Mouse (Mus musculus): ENCODE data around the gene Islr2.
A peak's percentile ranks its signal among the peaks of the same experiment; 100 is the strongest.

Islr2 gene

DNA sequence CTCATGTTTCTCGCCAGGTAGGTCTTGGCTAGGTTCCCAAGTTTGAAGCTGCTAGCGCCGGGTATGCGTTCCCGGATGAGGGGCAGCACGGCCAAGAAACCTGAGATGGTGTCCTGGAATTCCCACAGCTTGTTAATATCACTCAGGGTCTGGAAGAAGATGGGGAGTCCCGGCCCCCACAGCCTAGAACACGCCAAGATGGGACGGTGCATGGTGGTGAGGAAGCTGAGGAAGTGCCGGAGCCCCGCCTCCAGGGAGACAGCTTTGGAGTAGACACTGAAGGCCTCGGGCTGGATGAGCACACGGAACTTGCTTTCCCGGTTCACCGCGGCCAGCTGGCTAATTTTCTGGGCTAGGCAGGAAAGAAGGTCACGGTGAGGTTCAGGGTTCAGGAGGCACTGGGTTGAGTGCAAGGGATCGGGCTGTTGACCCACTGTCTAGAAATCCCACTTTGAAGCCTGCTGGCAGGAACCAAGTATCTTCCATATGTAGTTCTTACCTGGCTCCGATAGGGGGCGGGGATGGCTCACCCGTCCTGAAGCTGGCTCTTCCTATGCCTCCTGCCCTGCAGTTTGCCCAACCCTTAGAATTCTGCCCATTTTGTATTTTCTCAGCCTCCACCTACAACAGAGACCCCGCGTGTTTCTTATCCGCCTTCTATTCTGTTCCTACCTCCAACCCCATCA lies 16.2 kb upstream of the Islr2 start:
- peak; percentile 29 for DNase-seq

DNA sequence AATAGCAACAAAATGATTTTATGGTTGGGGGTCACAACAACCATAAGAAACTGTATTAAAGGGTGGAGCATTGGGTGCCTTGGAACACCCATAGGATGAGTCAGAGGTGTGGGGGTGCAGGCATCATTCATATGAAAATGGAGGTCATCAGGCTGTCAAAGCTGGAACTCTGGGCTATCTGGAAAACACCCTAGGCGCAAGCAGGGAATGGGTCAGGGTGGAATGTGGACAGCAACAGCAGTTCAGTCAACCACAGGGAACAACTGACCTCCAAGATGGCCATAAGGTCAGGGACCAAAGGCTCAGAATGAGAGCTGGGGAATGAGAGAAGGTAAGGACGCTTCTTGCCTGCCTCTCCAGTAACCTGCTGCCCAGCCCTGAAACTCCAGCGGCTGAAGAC lies 14.4 kb upstream of the Islr2 start:
- no peak for DNase-seq

DNA sequence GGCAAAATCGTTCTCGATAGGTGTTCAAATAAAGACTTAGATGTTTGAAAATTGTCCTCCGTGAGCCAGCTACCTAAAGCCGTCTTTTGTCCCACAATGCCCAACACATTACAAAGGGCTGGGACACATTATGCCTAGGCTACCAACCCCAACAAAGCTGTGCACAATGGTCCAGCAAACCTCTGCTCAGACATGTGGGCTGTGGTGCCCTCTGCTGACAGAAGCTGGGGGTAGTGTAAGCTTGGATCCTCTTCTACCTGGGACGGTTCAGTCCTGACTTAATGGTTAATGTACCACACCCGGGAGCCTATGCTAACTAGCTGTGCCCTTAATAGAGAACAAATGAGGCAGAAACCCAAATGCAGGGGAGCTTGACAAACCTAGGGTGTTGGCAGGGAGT lies 12.3 kb upstream of the Islr2 start:
- DNase-seq: peak; percentile 53

DNA sequence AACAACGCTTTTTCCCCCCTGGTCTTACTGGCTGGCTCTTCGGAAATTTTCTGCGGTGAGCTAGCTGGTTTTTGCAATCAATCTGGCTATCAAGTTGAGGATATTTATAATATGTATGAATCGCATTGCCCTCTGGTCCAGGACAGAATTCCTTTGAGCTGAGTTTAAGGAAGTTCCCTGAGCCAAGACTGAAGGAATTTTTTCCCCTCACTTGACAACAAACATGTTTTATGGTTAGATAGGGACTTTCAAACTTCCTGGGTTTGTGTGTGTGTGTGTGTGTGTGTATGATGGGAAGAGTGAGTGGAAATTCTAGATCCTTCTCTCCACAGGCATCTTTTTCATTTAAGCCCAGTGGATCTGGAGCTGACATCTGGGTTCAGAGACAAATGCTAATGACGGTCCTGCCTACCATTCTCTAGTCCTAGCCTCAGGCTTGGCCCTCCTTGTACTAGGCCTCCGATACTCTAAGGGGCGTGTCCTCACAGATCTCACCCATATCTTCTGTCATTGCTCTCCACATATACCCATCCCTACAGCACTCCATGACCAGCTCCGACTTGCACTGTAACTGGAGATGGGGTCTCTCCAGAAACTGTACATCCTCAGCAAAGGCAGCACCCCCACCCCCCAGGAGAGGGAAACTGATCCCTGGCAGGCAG lies 10.5 kb upstream of the Islr2 start:
- no peak for DNase-seq

DNA sequence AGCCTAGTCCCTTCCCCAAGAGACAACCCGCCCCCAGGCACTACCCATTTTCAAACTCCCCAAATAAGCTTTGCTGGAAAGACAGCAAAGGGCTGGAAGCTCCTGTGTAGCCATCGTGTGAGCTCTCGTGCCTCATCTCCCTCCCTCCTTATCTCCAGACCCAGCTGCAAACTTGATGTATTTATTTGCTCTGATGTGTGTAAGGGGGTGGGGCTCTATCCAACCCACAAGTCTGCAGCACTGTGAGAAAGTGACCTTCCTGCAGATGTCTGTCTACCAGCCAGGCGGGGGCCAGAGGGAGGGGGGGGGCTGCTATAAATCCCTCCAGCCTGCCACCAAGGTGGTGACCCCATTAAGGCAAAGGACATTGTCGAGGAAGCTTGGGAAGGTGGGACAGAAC lies 9.7 kb upstream of the Islr2 start:
- DNase-seq: no peak

DNA sequence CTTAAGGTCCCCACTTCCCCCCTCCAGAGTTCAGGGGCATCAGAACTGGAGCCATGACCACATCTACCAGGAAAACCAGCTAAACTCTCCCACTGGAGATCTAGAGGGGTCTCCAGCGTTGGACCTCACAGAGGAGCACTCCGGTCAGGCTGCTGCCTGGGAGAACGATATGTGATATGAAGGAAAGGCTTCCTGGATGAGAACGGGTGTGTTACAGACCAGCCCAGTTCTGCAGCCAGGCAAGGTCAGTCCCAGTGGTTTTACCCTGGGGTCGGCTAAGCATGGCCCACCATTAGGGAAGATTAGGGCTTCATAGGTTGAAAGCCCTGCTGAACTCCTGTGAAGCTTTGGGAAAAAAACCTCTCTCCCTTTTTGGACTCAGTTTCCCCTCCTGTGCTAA lies 9.3 kb upstream of the Islr2 start:
- DNase-seq: no peak

DNA sequence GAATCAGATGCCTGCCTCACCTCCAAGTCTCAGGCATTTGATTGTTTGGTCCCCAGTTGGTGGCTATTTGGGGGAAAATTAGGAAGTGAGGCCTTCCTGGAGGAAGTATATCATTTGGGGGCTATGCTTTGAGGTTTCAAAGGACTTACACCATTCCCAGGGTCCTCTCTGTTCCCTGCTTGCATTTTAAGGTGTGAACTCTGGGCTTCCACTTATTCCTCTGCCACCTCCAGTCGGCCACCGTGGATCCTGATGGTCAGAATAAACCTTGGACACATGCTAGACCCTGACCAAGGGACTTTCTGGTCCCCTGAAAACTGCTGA lies 6.1 kb upstream of the Islr2 start:
- DNase-seq: no peak

DNA sequence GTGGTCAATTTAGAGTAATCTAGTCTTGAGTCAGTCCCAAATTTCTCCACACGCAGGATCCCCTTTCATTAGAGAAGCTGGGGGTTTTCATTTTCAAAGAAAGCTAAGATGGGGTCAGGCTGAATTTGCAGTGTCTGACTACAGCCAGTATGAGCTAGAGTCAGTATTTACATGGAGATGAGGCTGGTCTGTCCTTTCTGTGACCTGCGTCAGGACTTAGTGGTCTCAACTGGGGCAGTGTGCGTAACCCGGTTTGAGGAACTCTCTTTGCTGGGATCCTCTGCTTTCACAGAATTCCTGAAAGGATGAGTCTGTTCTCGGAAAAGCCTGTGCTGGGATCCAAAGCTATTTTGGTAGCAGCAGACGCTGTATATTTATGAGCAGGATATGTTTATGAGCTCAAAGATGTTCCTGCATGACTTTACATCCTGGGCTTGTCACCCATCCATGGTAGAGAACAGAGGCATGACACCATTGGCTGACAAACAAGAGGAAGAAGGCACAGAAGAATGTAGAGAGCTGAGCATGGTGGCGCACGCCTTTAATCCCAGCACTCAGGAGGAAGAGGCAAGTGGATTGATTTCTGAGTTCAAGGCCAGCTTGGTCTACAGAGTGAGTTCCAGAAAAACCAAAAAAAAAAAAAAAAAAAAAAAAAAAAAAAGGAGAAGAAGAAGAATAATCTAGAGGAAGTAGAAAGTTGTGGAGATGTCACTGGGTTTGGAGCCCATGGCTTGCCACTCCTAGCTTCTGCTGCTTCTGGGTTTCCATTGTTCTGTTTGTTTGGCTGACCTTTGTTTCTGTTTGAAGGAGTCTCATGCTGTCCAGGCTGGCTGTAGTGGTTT lies 5.6 kb upstream of the Islr2 start:
- no peak for DNase-seq

DNA sequence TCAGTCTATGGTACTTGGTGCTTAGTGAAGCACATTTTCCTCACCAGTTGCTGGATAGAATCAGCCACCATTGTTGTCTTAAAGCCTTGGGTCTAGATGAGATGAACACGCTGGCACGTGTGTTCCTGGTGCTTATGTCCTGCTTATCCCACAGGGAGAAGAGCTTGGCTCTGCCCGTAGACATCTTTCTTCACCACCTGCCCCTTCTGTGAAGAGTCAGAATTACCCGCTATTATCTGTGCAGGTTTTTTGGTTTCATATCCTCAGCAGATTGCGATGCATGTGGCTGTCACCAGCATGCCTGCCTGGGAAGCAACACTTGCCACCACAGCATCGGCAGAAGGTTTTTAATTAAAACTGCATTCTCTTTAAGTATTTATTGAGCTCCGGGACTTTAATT lies 1.9 kb upstream of the Islr2 start:
- DNase-seq: no peak

DNA sequence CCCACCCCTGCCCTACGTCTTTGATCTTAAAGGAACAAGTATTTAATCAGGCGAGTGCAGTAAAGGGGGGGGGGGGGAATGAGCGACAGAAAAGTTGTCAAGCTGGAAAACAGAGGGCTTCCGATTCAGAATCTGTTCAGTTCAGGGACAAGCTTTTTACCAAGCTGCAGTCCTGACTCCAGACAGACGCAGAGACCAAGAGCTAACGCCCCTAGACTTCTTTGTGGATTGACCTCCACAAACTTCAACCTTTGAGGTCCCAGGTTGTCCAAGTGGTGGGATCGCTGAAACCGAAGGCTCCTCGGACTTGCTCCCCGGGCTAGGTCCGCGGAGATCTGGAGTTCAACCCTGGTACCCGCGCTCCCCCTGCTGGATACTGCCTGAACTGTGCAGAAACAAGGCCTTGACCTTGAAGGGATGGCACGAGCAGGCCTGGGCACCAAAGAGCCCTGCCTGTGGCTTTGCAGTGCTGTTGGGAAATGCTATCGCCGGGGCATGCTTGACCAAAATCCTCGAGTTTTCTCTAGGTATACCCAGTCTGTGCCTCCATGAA lies 405 bp upstream of the Islr2 start:
- peak; percentile 91 for DNase-seq

DNA sequence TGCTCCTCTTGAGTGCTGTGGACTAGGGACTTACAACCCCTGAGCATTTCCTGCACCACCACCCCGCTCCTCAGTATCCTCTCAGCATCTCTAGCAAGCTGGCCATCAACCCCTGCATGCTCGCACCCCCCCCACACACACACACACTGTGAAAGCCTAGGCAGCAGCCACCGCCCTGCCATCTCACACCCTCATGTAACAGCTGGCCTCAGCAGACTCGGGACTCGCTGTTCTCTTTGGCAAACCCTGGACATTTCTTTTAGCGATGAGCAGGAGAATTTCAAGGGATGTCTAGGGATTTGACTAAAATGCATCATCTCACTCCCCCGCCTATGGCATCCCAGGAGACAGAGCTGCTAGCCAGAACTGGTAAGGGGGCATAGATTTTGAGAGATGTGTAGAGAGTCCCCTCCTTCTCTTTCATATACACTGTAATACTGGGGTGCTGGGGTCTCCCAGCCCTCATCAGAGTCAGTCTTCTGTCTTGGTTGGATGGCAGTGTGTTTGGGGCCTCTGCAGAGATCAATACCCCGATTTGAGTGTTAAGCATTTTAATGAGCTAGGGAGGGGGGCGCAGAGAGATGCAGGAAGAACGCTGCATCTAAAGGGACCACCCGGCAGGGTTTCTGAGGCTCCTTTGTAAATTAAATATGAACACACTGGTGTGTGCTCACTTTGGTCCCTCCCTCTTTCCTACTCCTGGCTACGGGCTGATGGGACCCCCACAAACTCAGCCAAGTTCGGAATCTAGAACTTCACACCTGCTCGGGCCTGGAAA lies 1.3 kb downstream of the Islr2 start:
- DNase-seq: no peak

DNA sequence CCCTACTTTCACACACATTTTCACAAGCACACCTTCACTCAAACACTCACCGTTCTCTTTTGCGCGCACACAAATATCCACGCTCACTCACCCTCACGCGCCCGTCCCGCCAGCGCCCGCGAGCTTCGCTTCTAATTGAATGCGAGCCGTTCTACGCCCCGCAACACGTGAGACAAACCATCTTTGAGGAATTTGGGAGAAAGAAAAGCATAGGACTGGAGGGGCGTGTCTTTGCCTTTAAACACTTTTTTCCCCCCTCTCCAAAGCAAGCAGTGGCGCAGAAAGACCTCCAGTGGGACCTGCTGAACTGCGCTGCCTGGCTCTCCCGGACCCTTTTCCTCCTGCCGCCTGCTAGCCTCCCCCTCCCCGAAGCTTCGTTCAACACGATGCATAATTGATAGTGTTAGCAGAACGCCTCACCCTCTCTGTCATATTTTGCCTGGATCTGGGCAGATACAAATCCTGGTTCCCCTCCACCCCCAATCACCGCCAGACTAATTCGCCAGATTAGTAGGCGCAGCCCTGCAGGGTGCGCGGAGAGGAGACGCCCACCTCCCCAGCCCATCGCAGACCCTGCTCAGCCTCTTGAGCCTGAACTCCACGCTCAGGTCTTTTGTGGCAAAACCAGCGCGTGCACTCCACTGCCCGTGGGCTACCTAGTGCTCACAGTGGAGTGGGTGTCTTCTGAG lies 2.1 kb downstream of the Islr2 start:
- peak; percentile 57 for DNase-seq

DNA sequence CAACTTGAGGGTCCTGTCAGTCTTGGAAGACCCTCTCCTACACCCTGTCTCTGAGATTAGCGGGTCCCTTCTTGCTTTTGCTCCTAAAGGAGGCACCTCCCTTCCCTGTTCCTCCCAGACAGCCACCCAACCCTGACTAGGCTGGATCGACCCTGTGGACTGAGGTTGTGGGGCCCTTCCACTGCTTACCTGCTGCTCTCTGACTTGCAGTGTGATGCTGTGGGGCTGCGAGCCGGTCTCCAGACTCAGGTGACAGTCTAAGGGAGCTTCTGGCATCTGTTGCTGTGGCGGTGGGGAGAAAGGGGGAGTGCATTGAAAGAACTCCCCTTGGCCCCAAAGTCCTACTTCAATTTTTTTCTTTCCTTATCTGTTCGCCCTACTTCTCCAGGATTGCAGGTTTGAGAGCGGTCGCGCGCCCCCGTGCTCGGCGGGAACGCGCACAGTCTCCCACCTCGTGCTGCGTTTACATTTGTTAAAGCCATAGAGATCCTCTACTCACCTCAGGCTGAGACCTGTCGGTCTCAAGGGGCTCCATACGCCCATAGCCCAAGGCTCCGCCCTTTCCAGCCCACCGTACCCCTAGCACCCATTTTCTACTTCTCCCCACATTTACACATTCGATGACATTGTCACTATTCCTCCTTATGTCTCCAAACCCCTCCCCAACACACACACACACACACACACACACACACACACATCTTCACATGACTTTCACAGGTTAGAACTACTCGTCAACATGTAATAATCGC lies 2.9 kb downstream of the Islr2 start:
- DNase-seq: peak; percentile 51

DNA sequence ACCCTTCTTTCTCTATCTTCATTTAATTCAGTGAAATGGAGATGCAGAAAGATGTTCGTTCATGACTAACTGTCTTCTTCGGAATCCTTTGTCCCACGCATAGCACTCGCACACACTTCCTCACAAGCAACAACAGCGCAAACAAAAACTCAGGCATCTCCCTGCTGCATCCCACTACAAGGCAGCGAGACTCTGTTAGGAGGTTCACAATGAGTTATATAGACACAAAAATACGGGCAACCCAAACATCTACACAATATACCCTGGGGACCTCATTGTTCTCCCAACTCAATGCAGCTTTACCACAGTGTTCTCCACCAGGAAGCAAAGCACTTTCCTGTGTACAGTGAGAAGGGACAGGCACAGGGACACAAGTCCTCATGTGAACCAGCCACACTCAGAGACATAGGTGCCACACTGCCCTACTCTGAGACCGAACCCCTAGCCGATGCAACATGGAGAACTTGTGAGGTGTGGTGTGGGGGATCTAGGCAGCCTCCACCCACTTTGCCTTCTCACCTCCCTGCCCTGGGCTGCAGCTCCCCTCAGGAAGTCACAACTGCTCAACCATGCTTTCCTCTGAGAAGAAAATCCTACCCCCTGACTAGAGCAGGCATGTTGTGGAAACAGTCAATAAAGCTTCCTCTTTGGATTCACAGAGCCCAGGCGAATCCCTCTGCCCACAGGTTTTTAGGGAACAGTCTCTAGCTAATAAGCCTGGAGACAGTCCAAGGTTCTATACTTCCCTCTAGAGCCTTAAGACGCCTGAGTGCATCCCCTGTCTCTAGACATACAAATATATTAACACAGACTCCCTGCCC lies 3.6 kb downstream of the Islr2 start:
- no peak for DNase-seq

DNA sequence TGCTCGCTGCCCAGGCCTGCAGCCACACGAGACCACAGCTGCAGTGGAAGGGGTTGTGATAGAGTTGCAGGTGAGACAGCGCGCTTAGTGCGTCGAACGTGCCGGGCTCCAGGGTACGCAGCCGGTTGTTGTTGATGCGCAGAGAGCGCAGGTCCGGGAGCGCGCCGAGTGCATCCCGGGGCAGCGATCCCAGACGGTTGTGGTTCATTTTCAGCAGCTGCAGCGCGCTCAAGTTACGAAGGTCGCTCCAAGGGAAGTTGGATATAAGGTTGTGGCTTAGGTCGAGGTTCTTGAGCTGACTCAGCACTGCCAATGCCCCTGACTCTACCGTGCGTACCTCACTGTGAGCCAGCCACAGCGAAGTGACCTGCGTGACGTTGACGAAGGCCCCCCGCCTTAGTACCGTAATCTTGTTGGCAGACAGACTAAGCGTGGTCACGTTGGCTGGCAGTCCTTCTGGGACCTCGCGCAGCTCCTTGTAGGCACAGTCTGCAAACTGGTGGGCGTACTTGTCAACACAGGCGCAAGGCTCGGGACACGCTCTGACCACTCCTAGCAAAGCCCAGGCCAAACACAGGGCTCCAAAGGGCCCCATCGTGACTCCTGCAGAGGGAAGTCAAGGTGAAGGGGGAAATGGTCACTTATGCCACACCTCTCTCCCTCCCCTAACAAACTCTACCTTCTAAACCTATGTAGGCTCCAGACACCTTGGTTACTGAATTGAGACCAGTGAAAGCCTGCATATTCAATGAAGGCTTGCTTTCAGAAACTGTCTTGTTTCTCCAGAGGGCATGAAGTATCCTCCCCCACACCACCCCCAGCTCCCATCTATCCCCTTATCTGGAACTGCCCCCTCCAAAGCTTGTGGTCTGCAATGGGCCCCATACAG lies 4.5 kb downstream of the Islr2 start:
- DNase-seq: no peak

DNA sequence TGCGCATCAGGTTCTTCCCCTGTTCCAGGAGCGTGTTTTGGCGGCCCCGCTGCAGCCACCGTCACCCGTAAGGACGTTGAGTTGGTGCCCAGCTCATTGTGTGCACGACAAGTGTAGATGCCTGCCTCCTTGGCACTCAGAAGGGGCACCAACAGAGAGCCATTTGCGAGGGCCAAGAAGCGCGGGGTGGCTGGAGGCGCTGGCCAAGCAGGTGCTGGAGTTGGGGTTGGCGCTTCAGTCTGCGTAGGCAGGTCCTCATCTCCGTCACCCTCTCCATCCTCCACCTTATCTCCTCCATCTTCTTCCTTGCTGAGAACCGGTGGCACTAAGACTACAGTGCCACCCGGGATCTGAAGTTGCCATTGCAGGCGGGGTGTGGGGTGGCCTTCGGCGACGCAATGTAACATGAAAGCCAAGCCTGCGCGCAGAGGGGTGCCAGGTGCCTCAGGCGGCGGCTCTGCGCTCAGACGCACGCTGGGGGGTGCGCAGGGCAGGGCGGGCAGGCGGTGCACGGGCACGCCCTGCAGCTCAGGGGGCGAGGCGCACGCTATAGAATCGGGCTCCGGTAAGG lies 5.2 kb downstream of the Islr2 start:
- peak; percentile 44 for DNase-seq

DNA sequence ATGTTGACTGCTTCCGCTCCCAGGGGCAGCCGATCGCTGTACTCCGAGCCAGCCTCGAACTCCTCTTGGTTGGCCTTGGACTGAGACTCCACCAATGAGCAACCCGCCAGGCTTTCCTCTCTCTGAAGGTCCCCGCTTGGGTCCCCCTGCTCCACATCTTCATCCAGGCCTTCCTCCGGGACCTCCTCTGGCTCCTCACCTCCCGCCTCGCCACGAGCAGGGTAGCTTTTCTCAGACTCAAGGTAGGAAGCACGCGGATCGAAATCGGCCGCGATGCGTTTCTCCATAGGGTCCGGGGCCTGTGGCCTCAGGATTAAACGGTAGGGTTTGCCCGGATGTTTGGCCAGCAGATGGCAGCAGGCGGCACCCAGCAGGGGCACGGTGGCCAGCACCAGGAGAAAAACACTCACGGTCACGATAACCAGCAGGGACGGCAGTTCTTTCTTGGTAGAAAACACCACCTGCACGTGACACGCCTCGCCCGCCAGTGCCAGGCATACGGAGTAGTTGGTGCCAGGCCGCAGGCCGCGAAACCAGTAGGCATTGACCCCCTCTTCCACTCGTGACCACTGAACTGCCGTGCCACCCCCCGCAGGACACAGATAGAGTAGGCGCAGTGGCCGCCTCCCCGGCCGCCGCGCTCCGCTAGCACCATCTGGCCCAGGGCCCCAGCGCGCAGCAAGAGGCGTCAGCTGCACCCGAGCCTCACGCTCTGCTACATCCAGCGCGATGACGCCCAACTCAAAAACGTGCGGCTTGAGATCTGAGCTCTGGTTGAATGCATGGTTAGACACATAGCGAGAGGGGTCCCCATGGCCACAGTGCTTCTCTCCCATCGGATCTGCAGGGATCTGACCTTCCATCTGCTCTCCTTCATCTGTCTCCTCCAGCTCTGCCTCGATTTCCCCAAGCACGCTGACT lies 6.1 kb downstream of the Islr2 start:
- DNase-seq: peak; percentile 65
